Mouse (Mus musculus): ENCODE results near the gene Snap47.

- TF ChIP-seq CTCF (IDR thresholded peaks at IDR 0.05; ENCODE audit: low read depth) (no peak), EP300 (IDR thresholded peaks at IDR 0.05; ENCODE audit: low read depth) (no peak)
These were observed 73.0 kb downstream of the Snap47 start for GRCm38 (mm10) chr11:59377999-59378398.

Measured in liver, embryonic 14.5 days (tissue).